Mouse (Mus musculus) kidney, adult 2 months (tissue): Measurements from ENCODE around the gene Metrnl.

Source experiments
- CTCF ChIP-seq: fragments of 200-500 bp; conservative IDR thresholded peaks from 2 replicates; pipeline ENCODE4 v1.5.1; 2011; ENCODE audit warnings: low read depth, mild to moderate bottlenecking, control low read depth, low read length, moderate library complexity, mixed read lengths; ENCODE audit not compliant: insufficient read depth, insufficient read length
- POLR2A ChIP-seq: fragments of 200-500 bp; IDR thresholded peaks from one replicate; pipeline ENCODE4 v1.6.1; 2011; ENCODE audit warnings: low read depth, low read length, control low read depth

GRCm38 (mm10) chr11:121701244-121701643 is at the start of gene Metrnl:
- TF ChIP-seq CTCF, result no peak
- TF ChIP-seq POLR2A, result no peak
